Mouse (Mus musculus) ovary, postnatal 36 days (tissue): Measurements from ENCODE around the gene Ssu2.

Experiments used
- DNase-seq: peaks from one replicate; pipeline ENCODE4 v3.0.0; 2022; ENCODE audit warnings: low spot score, mixed read lengths

The Ssu2 gene

DNA sequence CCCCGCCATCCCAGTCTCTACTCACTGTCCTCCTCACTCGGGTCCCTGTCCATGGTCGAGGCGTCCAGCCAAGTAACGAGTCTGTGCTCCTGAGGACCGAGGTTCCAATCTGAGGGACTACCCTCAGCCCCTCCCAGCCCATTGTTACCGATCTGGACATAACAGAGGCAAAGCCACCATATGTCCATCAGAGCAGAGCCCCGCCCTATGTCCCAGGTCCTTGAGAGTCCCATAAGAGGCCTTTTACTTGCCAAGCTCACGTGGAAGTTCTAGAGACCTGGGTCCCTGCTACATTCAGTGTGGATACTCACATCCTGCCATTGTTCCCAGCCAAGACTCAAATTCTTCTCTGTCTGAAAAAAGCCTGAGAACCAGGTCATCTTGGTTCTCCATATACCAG is at the start of gene Ssu2:
Ssu2 (minus strand) TSS at position 77 of the 400 bp plus-strand sequence.
- no peak for DNase-seq

DNA sequence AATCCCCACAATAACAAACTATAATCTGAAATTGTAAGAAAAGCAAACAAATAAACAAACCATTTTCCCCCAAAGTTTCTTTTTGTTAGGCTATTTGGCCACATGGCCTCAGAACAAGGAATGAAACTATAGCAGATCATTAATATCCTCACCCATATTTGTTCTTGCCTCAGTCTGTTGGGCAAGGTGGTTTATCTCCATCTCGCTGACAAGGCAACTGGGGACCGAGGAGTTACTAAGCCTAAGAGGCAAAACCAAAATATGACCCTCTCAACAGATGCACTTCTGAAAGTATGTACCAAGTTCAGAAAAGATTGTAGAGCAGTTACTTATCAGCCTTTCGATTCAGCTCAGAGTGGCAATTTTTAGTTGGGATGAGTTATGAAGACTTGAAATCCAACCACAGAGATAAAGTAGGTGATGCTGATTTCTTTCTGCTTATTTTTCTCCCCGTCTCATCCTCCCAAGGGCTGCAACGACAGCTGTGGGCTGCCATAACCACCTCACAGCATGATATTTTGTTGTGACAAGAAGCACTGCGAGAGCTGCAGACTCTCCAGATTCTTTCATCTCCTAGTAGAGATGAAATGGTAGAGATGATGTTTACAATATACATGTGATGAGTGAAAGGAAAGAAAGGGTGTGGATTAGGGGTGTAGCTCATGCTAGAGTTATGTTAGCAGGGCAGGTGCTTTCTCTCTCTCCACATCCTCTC is 38.4 kb upstream of the Ssu2 start:
- no peak for DNase-seq

DNA sequence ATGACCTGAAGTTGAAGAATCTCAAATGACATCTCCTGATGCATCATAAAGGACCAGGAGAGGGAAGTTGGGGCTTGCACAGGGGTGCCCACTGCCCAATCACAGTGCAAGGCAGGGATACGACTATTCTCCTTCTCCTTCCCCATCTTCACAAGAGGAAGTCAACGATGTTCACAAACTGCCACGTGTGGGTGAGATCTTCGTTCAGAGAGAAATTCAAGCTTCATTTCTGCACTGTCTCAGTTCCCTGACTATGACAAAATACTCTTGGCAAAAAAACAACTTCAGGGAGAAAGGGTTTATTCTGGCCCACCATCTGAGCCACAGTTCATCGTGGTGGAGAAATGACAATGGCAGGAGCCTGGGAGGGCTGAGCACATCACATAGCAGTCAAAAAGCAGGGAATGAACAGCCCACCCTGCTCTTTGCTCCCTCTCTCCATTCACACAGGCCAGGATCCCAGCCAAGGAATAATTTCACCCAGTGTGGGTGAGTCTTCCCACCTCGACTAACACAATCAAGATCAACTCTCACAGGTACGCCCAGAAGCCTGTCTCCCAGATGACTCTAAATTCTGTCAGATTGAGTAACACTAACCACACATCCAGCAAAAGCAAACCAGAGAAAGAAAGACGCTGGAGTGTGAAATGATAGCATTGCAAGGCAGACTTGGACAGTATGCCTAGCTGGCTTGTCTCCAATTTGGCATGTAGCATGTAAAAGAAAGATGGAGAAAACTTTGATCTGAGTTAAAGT is 36.1 kb upstream of the Ssu2 start:
- no peak for DNase-seq

DNA sequence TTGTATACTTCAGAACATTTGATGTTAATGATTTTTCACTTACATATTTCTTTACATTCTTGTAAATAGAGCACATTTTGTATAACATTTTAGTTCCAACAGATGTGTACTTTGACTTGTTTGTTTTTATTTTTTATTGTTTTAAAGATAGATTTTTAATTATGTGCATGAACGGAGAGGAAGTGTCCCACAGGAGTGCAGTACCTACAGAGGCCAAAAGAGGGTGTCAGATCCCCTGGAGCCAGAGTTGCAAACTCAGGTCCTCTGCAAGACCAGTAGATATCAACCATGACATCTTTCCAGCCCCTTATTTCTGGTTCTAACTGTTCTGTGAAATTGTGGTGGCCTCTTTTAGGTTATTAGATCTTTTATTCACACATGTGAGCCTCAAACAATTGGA is 33.1 kb upstream of the Ssu2 start:
- no peak for DNase-seq

DNA sequence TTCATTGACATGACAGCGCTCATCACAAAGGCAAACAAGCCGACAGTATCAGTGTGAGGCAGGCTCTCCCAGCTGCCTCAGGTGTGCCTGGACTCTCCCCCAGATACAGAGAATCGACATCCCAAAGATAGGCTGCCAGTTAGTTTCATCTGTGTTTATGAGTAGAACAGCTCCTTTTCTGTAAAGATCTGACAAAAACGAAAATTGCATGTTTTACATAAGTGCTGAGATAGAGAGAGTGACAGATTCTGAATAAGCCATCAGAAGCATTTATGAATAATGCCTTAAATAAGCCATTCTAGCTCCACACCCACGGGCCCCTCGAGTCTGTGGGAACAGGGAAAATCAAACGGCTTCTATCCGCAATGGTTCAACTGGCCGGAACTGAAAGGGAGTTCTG is 31.5 kb upstream of the Ssu2 start:
- DNase-seq = no peak

DNA sequence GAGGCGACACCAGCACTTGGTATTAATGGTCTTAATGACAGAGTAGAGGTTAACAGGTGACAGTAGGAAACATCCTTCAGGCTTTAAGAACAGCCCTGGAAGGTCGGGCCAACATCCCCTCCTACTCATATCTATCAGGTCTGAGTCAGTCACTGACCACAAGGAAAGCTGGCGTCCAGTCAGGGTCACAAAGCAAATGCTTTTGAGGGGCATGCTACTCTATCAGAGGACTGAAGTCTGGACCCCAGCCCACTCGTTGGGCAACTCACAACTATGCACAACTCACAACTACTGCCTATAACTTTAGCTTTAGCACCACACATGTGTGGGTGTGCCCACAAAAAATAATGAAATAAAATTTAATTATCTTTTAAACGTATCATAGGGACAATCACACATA is 16.3 kb upstream of the Ssu2 start:
- DNase-seq = no peak

DNA sequence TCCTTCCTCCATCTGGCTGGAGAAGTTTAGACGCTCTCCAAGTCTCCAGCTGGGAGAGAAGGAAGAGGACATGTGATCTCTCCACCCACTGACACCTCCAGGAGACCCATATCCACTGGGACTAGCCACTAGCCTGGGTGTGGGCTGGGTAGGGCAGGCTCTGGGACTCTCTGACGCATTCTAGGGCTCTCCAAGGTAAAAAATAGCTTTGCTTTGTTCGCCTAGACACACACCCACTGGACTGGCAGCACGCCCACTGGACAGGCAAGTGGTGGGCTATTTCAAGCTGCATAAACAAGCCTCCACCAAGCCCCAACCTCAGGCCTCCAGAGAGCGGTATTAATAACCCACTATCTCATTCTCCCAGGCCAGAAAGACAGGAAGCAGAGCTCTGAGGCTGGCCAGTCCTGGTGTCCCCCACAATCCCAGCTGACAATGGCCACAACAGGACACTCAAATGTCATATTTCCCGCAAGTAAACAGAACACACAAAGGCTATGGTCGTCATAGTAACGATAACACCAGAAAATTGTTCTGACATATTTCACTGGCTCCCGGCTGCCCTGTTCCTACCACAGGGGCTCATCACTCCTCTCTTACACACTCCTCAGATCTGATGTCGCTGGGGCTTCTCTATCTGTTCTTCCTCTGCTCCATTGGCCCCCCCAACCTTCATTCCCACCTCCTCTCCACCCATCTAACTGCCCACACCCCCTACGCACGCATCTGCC is 14.3 kb upstream of the Ssu2 start:
- peak; percentile 20 for DNase-seq

DNA sequence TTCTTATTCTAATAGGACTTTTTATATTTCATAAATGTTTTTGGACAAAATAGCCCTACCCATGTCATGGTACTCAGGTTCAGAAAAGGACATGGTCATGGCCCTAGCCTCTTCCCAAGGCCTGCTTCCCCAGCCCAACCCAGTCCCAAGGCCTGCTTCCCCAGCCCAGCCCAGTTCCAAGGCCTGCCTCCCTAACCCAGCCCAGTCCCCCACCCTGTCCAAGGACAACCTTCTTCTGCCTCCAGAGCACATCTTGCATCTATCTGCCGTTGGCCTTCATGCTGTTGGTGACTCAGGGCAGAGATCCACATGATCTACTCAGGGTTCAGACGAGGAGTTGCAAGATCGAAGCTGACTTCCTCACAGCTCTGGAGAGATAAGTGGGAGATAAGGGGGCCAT is 9.5 kb upstream of the Ssu2 start:
- DNase-seq = peak; percentile 58

DNA sequence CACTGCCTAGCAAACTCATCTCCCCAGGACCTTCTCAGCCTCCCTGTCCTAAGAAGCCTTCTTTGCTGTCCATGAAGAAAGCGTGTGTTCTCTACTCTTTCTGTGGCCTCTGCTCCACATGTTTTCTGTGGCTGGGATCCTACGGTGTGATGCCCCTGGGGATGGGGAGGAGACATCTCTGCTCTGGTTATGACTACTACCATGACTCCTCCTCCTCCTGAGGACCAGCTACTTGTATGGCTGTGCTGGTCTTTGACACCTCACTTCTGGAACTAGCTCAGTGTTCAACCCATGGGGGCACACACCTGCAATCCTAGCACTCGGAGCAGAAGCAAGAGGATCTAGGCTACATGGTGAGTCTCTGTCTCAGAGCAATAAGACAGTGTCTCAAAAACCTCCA is 8.5 kb upstream of the Ssu2 start:
- DNase-seq = no peak

DNA sequence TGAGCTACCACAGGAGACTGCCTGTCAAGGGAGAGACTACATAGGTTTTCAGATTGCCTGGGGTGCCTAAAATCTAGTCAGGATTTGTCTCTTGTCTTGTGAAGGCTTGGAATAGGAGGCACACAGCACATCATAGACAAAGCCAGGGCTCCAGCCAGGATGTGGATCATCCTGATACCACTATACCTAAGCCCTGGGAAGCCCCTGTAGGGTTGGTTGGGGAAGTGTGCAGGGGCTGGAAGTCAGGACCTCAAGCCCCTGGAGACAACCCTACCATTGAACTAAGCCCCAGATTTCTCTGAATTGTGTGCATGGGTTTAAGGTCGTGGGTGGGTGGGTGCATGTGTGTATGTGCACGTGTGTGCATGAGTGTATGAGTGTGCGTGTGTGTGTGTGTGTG is 562 bp upstream of the Ssu2 start:
- no peak for DNase-seq

DNA sequence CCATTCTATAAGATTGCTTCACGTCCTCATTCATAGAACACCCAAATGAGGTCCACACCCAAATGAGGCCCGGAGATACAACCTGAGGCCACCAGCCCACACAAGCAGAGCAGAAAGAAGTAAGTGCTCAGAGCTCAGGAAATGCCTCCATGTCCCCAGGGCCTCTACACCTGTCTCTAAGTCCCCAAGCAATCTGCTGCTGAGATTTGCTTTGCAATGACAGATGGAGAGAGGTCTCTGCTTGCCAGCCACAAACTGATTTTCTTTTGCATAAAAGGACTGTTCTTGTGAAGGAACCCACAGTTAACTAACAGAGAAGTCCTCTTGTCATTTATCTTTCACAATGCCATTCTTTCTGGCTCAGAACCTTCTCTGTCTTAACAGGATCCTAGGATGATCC is 1.6 kb downstream of the Ssu2 start:
- no peak for DNase-seq

DNA sequence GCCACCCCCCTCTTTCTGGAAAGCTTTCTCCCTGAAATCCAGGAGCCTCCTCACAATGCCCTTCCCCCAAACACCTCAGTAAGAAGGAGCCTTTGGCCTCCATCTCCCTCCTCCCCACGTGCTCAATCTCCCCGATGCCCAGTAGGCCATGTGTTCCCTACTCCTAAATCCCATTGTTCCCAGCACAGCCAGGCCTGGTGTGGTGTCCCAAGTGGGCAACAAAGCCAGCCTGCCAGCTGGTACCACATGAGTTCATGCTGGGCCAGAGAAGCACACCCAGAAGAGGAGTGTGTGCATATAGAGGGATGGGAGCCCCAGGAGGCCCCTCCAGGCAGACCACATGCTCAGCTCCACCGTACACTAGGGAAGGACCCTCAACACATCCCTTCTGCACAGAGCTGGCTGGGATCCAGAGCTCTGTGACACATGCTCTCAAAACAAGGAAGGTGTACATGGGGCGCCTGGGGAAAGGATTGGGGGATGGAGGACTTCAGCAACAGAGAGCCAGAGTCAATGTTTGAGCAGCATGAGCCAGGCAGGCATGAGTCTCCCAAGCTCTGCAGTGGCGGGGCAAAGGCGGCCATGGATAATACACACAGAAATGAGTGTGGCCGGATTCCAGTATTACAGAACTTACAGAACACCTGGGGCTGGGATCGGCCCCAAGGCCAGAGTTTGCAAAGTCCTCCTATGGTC is 4.7 kb downstream of the Ssu2 start:
- DNase-seq = no peak

DNA sequence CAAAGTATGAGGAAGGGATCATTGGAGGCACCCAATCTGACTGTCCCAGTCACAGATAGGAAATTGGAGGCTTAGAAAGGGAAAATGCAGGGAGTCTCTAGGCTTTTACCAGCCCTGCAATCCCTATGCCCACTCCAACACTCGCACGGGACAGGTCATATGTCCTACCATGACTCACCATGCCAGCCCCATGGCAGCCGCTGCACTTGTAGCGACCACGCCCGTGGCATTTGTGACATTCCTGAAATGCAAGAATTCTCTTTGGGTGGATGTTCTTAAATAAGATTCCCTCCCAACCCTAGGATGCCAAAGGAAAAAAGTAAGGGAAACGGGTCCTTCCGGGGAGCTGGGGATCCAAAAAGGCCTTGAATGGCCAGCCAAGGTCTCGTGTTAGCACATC is 8.8 kb downstream of the Ssu2 start:
- DNase-seq = no peak

DNA sequence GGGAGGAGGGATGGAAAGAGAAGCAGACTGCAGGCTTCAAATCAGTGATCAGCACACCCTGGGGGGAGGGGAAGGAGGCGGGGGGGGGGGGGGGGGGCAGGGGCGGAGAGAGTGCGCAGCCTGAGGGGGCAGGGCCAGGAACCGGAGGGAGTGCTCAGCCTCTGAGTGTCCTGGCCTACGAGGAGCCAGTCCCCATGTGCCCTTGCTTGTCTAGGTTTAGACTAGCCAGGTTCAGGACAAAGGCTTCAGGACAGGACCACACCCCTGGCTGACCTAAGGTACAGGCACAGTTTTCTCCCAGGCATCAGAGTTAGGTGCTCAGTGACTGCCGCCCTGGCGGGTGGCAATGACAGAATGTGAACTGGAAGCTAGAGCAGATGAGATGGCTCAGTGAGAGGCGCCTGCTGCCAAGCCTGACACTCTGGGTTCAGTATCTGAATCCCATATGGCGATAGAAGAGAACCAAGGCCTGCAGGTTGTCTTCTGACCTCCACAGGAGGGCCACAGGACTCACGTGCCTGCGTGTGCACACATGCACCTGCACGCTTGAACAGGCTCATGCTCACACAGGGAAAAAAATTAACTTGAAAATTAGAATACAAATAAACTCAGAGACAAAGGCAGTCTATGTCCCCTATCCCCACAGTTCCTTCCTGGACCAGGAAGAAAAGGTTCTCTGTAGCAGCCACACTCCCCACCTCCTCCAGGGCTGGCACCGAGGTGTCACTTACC is 12.0 kb downstream of the Ssu2 start:
- no peak for DNase-seq

DNA sequence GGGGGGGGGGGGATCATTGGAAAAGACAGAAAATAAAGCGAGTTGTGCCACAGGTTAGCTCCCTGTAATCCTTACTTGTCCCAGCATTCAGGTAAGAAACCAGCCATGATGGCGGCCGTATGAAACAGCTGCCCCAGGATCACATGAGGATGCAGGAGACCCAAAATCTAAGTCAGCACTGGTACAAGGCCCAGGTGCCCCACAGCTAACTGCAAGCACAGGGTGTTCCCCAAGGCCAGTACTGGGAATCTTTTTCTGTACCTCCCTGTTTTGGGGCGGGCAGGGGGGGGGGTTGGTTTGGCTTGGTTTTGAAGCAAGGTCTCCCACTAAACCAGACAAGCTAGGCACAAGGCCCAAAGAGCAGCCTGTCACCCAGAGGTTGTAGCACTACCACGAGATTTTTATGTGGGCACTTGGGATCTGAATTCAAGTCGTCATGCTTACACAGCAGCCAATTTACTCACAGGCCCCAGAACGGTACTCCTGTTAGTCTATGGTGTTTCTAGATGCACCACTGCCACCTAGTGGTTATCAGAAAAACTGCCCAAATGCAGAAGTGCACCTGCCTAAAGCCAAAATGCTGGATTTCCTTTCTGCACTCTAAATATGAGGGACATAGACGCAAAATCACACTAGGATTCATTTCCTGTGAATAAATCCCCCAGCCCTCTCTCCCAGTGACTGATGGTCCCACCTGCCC is 13.8 kb downstream of the Ssu2 start:
- no peak for DNase-seq

DNA sequence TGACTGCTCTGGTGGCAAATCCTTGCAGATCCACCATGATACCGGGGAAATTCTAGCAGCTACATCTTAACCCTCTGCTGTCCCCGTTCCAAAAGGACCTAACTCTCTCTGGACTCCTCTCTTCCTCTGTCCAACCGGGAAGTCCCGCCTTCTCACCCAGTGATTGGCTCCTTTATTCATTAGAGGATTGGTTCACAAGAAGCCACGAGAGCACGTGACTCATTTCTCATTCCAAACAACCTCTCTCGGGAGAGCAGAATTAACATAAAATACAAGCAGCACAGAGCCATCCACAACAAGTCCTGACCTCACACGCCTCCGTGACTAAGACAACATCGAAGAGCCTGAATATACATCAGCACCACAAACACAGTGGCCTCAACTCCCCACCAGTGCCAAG is 22.5 kb downstream of the Ssu2 start:
- no peak for DNase-seq

DNA sequence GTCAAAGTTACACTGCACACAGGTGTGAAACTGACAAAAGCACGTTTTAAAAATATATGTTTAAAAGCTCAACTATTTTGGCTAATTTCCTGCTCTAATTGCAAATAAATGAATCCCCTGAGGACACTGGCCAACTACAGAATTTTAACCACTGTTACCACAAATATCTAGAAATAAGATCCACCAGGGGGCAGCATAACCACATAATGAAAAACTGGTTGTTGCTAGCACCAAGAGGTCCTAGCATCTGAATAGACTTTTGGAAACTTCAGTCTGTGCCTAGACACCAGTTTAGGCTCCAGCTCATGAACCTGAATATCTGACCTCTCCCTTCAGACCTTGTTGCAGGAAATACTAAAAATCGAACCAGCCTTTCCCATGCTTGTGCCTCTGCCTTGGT is 23.2 kb downstream of the Ssu2 start:
- no peak for DNase-seq

DNA sequence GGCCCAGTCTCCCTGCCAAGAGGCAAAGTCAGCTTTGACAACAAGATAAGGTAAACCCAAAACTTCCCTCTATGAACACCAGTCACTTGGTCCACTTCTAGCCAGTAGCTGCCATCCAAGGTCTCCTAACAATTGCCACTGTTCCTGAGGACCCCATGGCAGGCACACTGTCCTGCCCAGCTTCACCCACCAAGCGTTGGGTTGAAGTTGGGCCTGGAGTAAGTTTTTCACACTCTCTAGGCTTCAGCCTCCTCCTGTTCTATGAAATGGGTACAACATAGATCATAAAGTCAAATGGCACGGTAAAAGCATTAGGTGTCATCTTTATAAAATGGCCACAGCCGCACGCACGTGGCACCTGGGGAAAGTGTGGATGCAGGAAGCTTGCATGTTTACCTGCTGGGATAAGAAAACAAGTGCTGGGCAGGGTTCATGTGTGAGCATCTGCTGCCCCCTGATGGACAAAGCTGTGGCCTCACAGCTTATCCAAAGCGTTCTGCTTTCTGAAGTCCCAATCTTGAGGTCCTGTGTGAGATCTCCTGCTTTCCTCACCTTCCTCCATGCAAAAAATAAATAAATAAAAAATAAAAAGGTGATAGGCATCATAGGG is 25.4 kb downstream of the Ssu2 start:
- peak; percentile 58 for DNase-seq

DNA sequence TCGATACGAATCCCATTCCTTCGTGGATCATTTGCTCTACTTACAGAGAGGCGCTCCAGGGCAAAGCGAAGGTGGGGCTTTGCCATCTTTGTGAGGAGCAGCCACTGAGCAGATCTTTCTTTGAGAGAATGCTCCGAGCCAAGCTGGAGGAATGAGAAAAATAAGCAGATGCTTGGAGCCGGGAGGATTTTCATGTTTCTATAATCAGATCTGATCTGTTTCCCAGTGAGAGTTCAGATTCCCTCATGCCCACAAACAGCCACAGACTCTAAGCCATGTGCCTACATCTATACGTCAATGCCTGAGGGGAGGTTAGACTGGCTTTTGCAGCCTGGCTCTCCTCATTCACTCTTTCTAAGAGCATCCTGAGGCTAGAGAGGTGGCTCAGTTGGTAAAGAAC is 27.1 kb downstream of the Ssu2 start:
- no peak for DNase-seq

DNA sequence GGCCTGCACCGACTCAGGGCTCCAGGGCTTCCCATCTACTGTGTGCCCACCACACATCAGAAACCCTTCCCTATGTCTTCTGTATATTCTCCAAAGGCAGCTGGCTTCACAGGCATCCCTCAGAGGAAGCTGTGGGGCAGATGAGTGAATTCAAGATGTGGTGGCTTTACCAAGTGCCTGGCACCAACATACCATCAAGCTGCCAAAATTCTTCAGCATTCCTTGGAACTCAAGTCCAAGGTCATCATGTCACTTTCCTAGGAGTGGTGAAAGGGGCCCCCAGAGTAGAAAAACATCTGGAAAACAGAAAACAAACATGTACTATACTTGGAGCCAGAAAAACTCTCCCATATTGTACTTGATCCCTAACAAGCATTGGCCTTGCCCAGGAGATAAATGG is 28.5 kb downstream of the Ssu2 start:
- DNase-seq = no peak

DNA sequence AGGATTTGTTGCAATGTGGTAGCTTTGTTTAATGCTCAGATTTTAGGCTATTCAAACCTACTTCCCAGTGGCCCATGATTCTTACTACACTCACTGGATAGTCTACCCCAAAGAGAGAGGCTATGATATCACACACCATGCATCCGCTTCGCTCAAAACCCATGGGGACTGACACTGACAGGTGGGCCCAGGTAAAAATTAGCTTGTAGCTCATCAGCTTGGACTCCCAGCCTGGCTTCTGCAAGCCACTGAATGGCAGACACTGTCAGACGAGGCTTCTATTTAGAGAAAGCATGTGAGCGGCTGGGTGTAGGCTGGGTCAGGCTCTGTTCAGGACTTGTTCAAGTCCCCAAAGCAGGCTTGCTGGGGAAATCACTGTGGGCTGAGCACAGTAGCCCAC is 37.4 kb downstream of the Ssu2 start:
- no peak for DNase-seq
